Mouse (Mus musculus) MEL-GATA-1-ER (cell line): ENCODE results near the gene Cysltr2.

Experiments
- DNase-seq: peaks from one replicate; pipeline ENCODE4 v3.0.0-alpha.2; 2012; ENCODE audit warnings: low read depth; ENCODE audit errors: extremely low read depth

The Cysltr2 gene

GRCm38 (mm10) chr14:72986044-72986443 lies 62.9 kb downstream of the Cysltr2 start:
- no peak for DNase-seq

GRCm38 (mm10) chr14:72985113-72985512 lies 63.8 kb downstream of the Cysltr2 start:
- DNase-seq: no peak

- DNase-seq: peak; percentile 26
These were observed 65.5 kb downstream of the Cysltr2 start for GRCm38 (mm10) chr14:72983456-72983855.

DNA sequence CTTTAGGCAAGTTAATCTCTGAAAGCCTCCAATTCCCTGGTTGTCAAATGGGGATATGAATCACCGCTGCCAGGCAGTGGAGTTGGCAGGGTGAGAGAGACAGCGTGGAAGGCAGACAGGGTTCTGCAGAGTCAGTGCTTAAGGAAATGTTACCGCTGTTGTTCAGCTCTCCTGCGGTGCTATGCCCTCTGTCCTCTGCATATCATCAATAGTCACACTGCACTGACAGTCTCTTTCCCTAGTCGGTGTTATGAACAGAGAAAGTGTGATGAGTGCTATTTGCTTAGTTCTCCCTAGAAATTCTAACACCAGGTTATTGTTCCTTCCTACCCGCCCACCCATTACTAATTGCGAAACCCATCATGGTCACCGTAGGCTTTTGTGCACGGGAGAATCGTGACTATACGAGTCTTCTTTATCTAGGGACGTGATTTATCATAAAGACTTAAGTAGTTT lies 65.9 kb downstream of the Cysltr2 start:
- DNase-seq: no peak

DNA sequence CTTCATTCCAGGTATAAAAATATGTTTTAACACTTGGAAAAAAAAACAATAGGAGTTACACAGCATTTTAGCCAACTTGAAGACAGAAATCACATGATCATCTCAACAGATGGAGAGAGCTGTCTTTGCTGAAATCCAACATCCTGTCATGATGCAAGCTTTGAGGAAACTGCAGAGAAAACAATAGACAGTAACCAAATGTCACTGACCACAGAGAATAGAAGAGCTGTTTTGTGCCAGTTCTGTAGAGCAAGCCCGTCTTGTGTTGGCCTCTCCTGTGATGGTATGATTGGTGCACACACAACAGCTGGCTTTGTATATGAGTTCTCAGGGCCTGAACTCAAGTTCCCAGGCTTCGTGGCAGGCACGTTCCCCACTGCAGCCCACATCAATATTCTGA lies 68.2 kb downstream of the Cysltr2 start:
- no peak for DNase-seq

GRCm38 (mm10) chr14:72980106-72980505 lies 68.8 kb downstream of the Cysltr2 start:
- no peak for DNase-seq

DNA sequence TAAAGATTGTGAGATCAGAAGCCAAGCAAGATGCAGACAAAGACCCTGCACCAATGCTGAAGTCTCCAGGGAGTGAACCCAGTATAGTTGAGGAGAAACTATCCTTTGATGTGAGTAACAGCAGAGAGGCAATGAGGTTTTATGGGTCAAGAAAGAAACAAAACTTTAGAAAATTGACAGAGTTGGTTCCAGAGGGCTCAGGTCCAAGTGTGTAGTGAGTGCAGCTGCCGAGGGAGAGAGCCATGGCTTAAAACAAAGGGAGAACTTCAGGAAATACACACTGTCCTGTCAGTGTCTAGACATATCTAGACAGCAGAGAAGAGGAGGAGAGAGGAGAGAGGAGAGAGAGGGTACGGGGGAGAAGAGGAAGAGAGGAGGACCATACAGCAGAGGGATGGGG lies 72.8 kb downstream of the Cysltr2 start:
- no peak for DNase-seq
